In the genomic region with DNA sequence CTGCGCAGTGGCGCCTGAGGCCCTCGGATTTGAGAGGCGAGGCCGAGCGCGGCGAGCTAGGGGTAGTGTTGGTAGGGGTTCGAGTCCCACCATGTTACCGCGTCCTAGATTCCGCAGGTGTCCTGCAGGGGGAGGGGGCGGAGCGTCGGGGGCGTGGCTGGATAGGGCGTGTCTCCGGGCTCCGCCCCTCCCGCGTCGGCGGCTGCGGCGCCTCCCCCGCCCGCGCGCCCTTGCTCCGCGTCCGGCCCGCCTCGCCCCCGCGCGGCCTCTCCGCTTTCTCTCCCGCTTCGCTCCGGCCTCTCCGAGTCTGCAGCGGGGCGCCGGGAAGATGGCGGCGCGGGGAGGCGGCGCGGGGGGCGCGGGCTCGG, we compare ENCODE assay signal across 8 mouse cellular contexts. TPM values are rescaled to one million over a fixed set of nuclear protein-coding genes. Genes with fewer than 3 reads are reported as not detected.
A peak's percentile ranks its signal among the peaks of the same experiment; 100 is the strongest.
DNase-seq lines count a peak whose midpoint lies in the region; ATAC-seq lines count a peak whose summit lies in the region.

Raver2 (plus strand) TSS at position 198 of the 368 bp plus-strand sequence.

- H3K27ac ChIP-seq in hindbrain, embryonic 16.5 days (ENCODE audit: low read depth, low read length): peak within 1 kb of the TSS; percentile 48

- no peaks in the 10 kb centered on the region for H3K27me3 ChIP-seq in hindbrain, embryonic 16.5 days (replicated peaks; ENCODE audit: control insufficient read depth, insufficient read depth, low read length)

- H3K4me2 ChIP-seq in hindbrain, embryonic 16.5 days (ENCODE audit: low read length): peak within 1 kb of the TSS; percentile 96

- WGBS in hindbrain, embryonic 16.5 days: under 1% methylated on average over 32 of the region's 54 CpGs

- H3K9ac ChIP-seq in hindbrain, embryonic 16.5 days (ENCODE audit: low read depth, low read length): peak within 1 kb of the TSS; percentile 87

- peak; percentile 82 for ATAC-seq in hindbrain, embryonic 16.5 days

- H3K9me3 ChIP-seq in hindbrain, embryonic 16.5 days (ENCODE audit: control insufficient read depth, low read length): no peaks in the 10 kb centered on the region

- DNase-seq in T-cell, adult 2 months (ENCODE audit: low spot score): peak; percentile 54
- peak; percentile 5 for DNase-seq in cerebellum, adult 9-10 months
- DNase-seq in gastrocnemius, adult 18-20 months (ENCODE audit: low spot score): peak; percentile 10
- peak; percentile 23 to 25 for DNase-seq in left cerebral cortex, adult 8-10 months (ENCODE audit: low spot score in 2 of 2)
- peak; percentile 75 to 83 for DNase-seq in lung, postnatal 4 days
- DNase-seq in right cerebral cortex, adult 2 months (ENCODE audit: low spot score in 2 of 2): peak; percentile 30 to 50
- peak; percentile 48 to 72 for DNase-seq in urinary bladder, postnatal 4 days (ENCODE audit: low spot score in 2 of 2)

- H3K4me1 ChIP-seq in hindbrain, embryonic 16.5 days (ENCODE audit: control insufficient read depth, insufficient read depth, low read depth, low read length): no peaks in the 10 kb centered on the region; the same call in 1 of the 2 replicates

- no peaks in the 10 kb centered on the region for H3K36me3 ChIP-seq in hindbrain, embryonic 16.5 days (ENCODE audit: control insufficient read depth, insufficient read depth, low read length)

- H3K4me3 ChIP-seq in hindbrain, embryonic 16.5 days (ENCODE audit: low read length): peak within 1 kb of the TSS; percentile 87

RNA-seq across cellular contexts. Expression of gene Raver2, which starts in this region (rescaled TPM):
- 1 to 10 TPM; 3.9 to 5.1 TPM for total RNA-seq in gastrocnemius, adult 18-20 months (2021)
- 4.7 and 6.0 TPM in 2 replicates for polyA plus RNA-seq in hindbrain, embryonic 16.5 days (2015; fragmentation: Nextera tagmentation; extraction: Ambion mirVana)
- total RNA-seq in left cerebral cortex, adult 8-10 months (2022): 10 to 100 TPM; 12.5 to 16.2 (median 15.2) TPM

Comparison
In these comparisons a context has a peak if more than half of its experiments do, and no peak if none do; other contexts are left out.
1. Peak in every context shown above with its lines: DNase-seq, ATAC-seq, H3K4me3 ChIP-seq and H3K27ac ChIP-seq.
2. DNase-seq: peak in every context shown above with its lines; median percentile 79 in lung, postnatal 4 days; 60 in urinary bladder, postnatal 4 days; 54 in T-cell, adult 2 months; 40 in right cerebral cortex, adult 2 months; 24 in left cerebral cortex, adult 8-10 months; 10 in gastrocnemius, adult 18-20 months; 5 in cerebellum, adult 9-10 months.